Mouse (Mus musculus): ENCODE data around the gene Dio2. TPM values are rescaled to one million over a fixed set of nuclear protein-coding genes. Genes with fewer than 3 reads are reported as not detected.

Gene Dio2
- polyA plus RNA-seq, 1 experiment from 2014 or later: 0.55 TPM

DNA sequence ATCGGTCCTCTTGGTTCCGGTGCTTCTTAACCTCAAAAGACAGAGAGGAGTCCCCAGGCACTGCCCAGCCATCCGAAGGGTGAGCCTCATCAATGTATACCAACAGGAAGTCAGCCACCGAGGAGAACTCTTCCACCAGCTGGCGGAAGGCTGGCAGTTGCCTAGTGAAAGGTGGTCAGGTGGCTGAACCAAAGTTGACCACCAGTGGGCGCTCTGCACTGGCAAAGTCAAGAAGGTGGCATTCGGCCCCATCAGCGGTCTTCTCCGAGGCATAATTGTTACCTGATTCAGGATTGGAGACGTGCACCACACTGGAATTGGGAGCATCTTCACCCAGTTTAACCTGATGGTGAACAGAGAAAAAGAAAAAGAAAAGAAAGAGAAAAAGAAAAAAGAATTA lies 8.6 kb downstream of the Dio2 start:
- 58% methylated on average over 10 of the region's 10 CpGs for WGBS

DNA sequence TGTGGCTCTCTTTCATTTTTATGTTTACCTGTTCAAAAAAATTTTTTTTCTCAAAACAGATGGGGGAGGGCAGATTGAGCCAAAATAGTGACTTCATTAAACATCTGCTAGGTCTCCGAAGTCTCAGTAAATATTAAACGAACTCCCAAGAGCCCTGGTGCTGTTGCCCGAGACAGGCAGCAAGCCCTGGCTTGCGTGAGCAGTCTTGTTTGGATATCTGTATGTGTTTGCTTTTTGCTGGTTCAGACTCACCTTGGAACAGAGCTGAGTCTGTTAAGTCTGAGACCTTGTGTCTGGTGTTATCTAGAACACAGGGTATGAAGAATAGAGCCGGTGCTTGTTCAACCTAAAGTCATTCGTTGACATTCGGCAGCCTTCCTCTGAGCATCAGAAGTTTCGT lies 13.1 kb downstream of the Dio2 start:
- no peaks in the 10 kb centered on the region for H3K4me1 ChIP-seq (ENCODE audit: control insufficient read depth, insufficient read depth, low read length)
- WGBS: 82% methylated on average over 8 of the region's 8 CpGs
- no peak for ATAC-seq

More for the DNA sequence above, 8.6 kb downstream of the Dio2 start:
- Histone ChIP-seq H3K36me3 (ENCODE audit: control insufficient read depth, insufficient read depth, low read length) (no peaks in the 10 kb centered on the region), H3K4me1 (ENCODE audit: control insufficient read depth, insufficient read depth, low read length) (no peaks in the 10 kb centered on the region), H3K9me3 (replicated peaks; ENCODE audit: control insufficient read depth, low read length) (no peaks in the 10 kb centered on the region), H3K9ac (ENCODE audit: low read length) (no peak overlapping the region), H3K27ac (ENCODE audit: low read depth, low read length) (no peak overlapping the region), H3K4me2 (ENCODE audit: low read length) (no peak overlapping the region), H3K27me3 (replicated peaks; ENCODE audit: control insufficient read depth, insufficient read depth, low read length) (no peaks in the 10 kb centered on the region), H3K4me3 (ENCODE audit: low read depth, low read length) (no peak overlapping the region)
- no peak for ATAC-seq
- peak; percentile 15 for DNase-seq (ENCODE audit: low spot score)

DNA sequence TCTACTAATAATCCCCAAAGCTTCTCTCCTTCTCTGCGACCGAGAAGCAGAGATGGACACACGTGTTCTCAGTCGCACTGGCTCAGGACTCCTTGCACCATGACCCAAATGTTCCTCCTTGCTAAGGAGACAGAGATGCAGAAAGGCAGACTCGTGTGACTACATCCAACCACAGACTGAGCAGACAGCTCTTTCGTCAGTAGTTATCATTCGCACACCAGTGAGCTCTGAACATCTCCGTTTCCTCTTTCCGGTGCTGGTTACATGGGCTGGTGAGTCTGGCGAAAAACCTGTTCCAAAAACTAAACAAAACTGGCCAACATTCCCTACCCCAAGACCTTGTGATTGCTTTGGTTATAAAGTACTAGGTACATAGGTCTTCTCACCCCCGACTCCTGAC lies 13.6 kb downstream of the Dio2 start:
- Histone ChIP-seq H3K4me3 (ENCODE audit: low read depth, low read length) (no peak overlapping the region), H3K4me1 (ENCODE audit: control insufficient read depth, insufficient read depth, low read length) (no peaks in the 10 kb centered on the region), H3K27me3 (replicated peaks; ENCODE audit: control insufficient read depth, insufficient read depth, low read length) (no peaks in the 10 kb centered on the region), H3K36me3 (ENCODE audit: control insufficient read depth, insufficient read depth, low read length) (no peaks in the 10 kb centered on the region), H3K9ac (ENCODE audit: low read length) (no peak overlapping the region), H3K9me3 (replicated peaks; ENCODE audit: control insufficient read depth, low read length) (no peaks in the 10 kb centered on the region), H3K27ac (ENCODE audit: low read depth, low read length) (no peak overlapping the region), H3K4me2 (ENCODE audit: low read length) (no peak overlapping the region)
- 93% methylated on average over 11 of the region's 11 CpGs for WGBS
- ATAC-seq (no peak), DNase-seq (ENCODE audit: low spot score) (no peak)

More for the DNA sequence above, 13.1 kb downstream of the Dio2 start:
- no peak overlapping the region for H3K4me3 ChIP-seq (ENCODE audit: low read depth, low read length)
- H3K27ac ChIP-seq (ENCODE audit: low read depth, low read length): no peak overlapping the region
- no peak overlapping the region for H3K4me2 ChIP-seq (ENCODE audit: low read length)
- H3K36me3 ChIP-seq (ENCODE audit: control insufficient read depth, insufficient read depth, low read length): no peaks in the 10 kb centered on the region
- DNase-seq (ENCODE audit: low spot score): no peak
- no peak overlapping the region for H3K9ac ChIP-seq (ENCODE audit: low read length)
- no peaks in the 10 kb centered on the region for H3K9me3 ChIP-seq (replicated peaks; ENCODE audit: control insufficient read depth, low read length)
- no peaks in the 10 kb centered on the region for H3K27me3 ChIP-seq (replicated peaks; ENCODE audit: control insufficient read depth, insufficient read depth, low read length)

DNA sequence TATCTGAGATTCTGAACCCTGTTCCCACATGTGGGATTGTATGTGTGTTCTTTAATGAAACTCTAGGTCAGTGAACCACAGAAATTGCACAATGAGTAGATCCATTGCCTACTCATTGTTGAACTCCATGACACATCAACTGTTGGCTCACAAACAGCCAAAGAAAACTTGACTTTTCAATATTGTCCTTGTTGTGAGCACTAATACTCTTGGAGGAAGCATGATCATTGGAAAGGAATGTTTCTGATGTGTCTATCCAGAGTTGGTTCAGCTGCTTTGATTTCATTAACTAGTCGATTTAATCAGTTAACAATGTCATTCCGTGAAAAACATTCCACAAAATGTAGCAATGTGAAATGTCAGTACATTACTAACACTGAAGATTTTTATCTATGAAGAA lies 44.1 kb downstream of the Dio2 start:
- H3K27me3 ChIP-seq (replicated peaks; ENCODE audit: control insufficient read depth, insufficient read depth, low read length): no peaks in the 10 kb centered on the region
- no peaks in the 10 kb centered on the region for H3K4me1 ChIP-seq (ENCODE audit: control insufficient read depth, insufficient read depth, low read length)
- no peak overlapping the region for H3K4me3 ChIP-seq (ENCODE audit: low read depth, low read length)
- H3K4me2 ChIP-seq (ENCODE audit: low read length): no peak overlapping the region
- no peak overlapping the region for H3K27ac ChIP-seq (ENCODE audit: low read depth, low read length)
- WGBS: 92% methylated on average over 2 of the region's 2 CpGs
- DNase-seq (ENCODE audit: low spot score) (no peak), ATAC-seq (no peak)
- H3K9me3 ChIP-seq (replicated peaks; ENCODE audit: control insufficient read depth, low read length): no peaks in the 10 kb centered on the region
- H3K36me3 ChIP-seq (ENCODE audit: control insufficient read depth, insufficient read depth, low read length): no peaks in the 10 kb centered on the region
- H3K9ac ChIP-seq (ENCODE audit: low read length): no peak overlapping the region

All from forebrain, embryonic 14.5 days (tissue).